Mouse (Mus musculus) lung, embryonic 16.5 days (tissue): ENCODE measurements around the gene Snrnp40. TPM values are rescaled to one million over a fixed set of nuclear protein-coding genes. Genes with fewer than 3 reads are reported as not detected.

Source experiments
- polyA plus RNA-seq: library from polyadenylated mRNA; unstranded; fragments of >200 nt; fragmentation: Nextera tagmentation; extraction: Ambion mirVana; gene quantifications from 2 replicates; pipeline ENCODE4 v1.2.1, GENCODE M21; 2015

Snrnp40 gene
- polyA plus RNA-seq, 1 experiment from 2014 or later, result 138 TPM

Other genes starting within 250 kb of the Snrnp40 start
- gene Hcrtr1, start 220.8 kb upstream of the Snrnp40 start, polyA plus RNA-seq, result 0.34 and 0.40 TPM in 2 replicates
- gene Tinagl1, start 185.0 kb upstream of the Snrnp40 start, polyA plus RNA-seq, result 73.3 and 81.6 TPM in 2 replicates
- not detected in 2 replicates for gene Gm853, start 137.7 kb upstream of the Snrnp40 start, polyA plus RNA-seq
- gene Serinc2, start 80.9 kb upstream of the Snrnp40 start, polyA plus RNA-seq, result 19.9 and 20.4 TPM in 2 replicates
- 41.0 and 54.4 TPM in 2 replicates for gene Fabp3, start 51.5 kb upstream of the Snrnp40 start, polyA plus RNA-seq
- gene Gm10570, start 51.5 kb upstream of the Snrnp40 start, polyA plus RNA-seq, result not detected in 2 replicates
- gene Zcchc17, start 189 bp upstream of the Snrnp40 start, polyA plus RNA-seq, result 62.5 and 72.0 TPM in 2 replicates
- 0.18 TPM in 1 of 2 replicates, not detected in the other for gene Nkain1, start 214.0 kb downstream of the Snrnp40 start, polyA plus RNA-seq